Mouse (Mus musculus): Measurements from ENCODE around the gene Rnf38. TPM values are rescaled to one million over a fixed set of nuclear protein-coding genes. Genes with fewer than 3 reads are reported as not detected.

The Rnf38 gene
- total RNA-seq, 2 experiments from 2014 or later = 111 to 113 TPM

- no peak for DNase-seq
- intact Hi-C loops (cut with DNase I) = no loop called here
These were observed 8.5 kb downstream of the Rnf38 start for GRCm38 (mm10) chr4:44225128-44225527.

GRCm38 (mm10) chr4:44224141-44224540 lies 9.4 kb downstream of the Rnf38 start:
- intact Hi-C loops (cut with DNase I) = no loop called here
- DNase-seq = no peak

GRCm38 (mm10) chr4:44223444-44223843 lies 10.1 kb downstream of the Rnf38 start:
- no peak for DNase-seq
- intact Hi-C loops (cut with DNase I) = no loop called here

GRCm38 (mm10) chr4:44216797-44217442 lies 16.7 kb downstream of the Rnf38 start:
- intact Hi-C loops (cut with DNase I) = no loop called here
- DNase-seq = no peak

GRCm38 (mm10) chr4:44199968-44200367 lies 33.6 kb downstream of the Rnf38 start:
- intact Hi-C loops (cut with DNase I) = no loop called here
- no peak for DNase-seq

GRCm38 (mm10) chr4:44187431-44187830 lies 46.2 kb downstream of the Rnf38 start:
- intact Hi-C loops (cut with DNase I) = no loop called here
- DNase-seq = no peak

- intact Hi-C loops (cut with DNase I) = no loop called here
- no peak for DNase-seq
These were observed 49.7 kb downstream of the Rnf38 start for GRCm38 (mm10) chr4:44183862-44184261.

- DNase-seq = no peak
- intact Hi-C loops (cut with DNase I) = no loop called here
These were observed 53.8 kb downstream of the Rnf38 start for GRCm38 (mm10) chr4:44179748-44180147.

- intact Hi-C loops (cut with DNase I) = loop anchor here (5.0 kb wide), 1 partner anchor 124 kb away; no protein-coding TSS in a partner anchor
These were observed 60.4 kb downstream of the Rnf38 start for GRCm38 (mm10) chr4:44173177-44173576.

GRCm38 (mm10) chr4:44172676-44173075 lies 60.9 kb downstream of the Rnf38 start:
- intact Hi-C loops (cut with DNase I) = loop anchor here (5.0 kb wide), 1 partner anchor 125 kb away; no protein-coding TSS in a partner anchor
- no peak for DNase-seq

More at GRCm38 (mm10) chr4:44173177-44173576, 60.4 kb downstream of the Rnf38 start:
- peak; percentile 47 for DNase-seq

- intact Hi-C loops (cut with DNase I) = loop anchor here (5.0 kb wide), 1 partner anchor 127 kb away; no protein-coding TSS in a partner anchor
- DNase-seq = no peak
These were observed 63.7 kb downstream of the Rnf38 start for GRCm38 (mm10) chr4:44169884-44170283.

- DNase-seq = no peak
- intact Hi-C loops (cut with DNase I) = no loop called here
These were observed 64.8 kb downstream of the Rnf38 start for GRCm38 (mm10) chr4:44168816-44169215.

- peak; percentile 98 for DNase-seq
- intact Hi-C loops (cut with DNase I) = no loop called here
These were observed 65.3 kb downstream of the Rnf38 start for GRCm38 (mm10) chr4:44168231-44168647.

- intact Hi-C loops (cut with DNase I) = no loop called here
- peak; percentile 94 for DNase-seq
These were observed 66.0 kb downstream of the Rnf38 start for GRCm38 (mm10) chr4:44167397-44168121.

GRCm38 (mm10) chr4:44166702-44167396 lies 66.7 kb downstream of the Rnf38 start:
- no peak for DNase-seq
- intact Hi-C loops (cut with DNase I) = no loop called here

GRCm38 (mm10) chr4:44164621-44165020 lies 69.0 kb downstream of the Rnf38 start:
- intact Hi-C loops (cut with DNase I) = no loop called here
- no peak for DNase-seq

GRCm38 (mm10) chr4:44163034-44163433 lies 70.6 kb downstream of the Rnf38 start:
- DNase-seq = no peak
- intact Hi-C loops (cut with DNase I) = no loop called here

GRCm38 (mm10) chr4:44160990-44161689 lies 72.4 kb downstream of the Rnf38 start:
- DNase-seq = no peak
- intact Hi-C loops (cut with DNase I) = no loop called here

GRCm38 (mm10) chr4:44159839-44160238 lies 73.8 kb downstream of the Rnf38 start:
- intact Hi-C loops (cut with DNase I) = no loop called here
- no peak for DNase-seq

- DNase-seq = no peak
- intact Hi-C loops (cut with DNase I) = no loop called here
These were observed 77.1 kb downstream of the Rnf38 start for GRCm38 (mm10) chr4:44156481-44156880.

- DNase-seq = no peak
- intact Hi-C loops (cut with DNase I) = no loop called here
These were observed 78.7 kb downstream of the Rnf38 start for GRCm38 (mm10) chr4:44154884-44155283.

Measured in left cerebral cortex, postnatal 4 days (tissue).